Mouse (Mus musculus): Measurements from ENCODE around the gene Tle2. TPM values are rescaled to one million over a fixed set of nuclear protein-coding genes. Genes with fewer than 3 reads are reported as not detected.

Tle2 gene
- total RNA-seq, 2 experiments from 2014 or later = 4.3 to 4.4 TPM

GRCm38 (mm10) chr10:81550257-81550656 lies 24.1 kb upstream of the Tle2 start:
- intact Hi-C loops (cut with DNase I; ENCODE audit: low total_unique reads) = loop anchor here (5.0 kb wide), 1 partner anchor 48 kb away; the partner anchor contains the start of gene S1pr4
- peak; percentile 59 for DNase-seq

- intact Hi-C loops (cut with DNase I; ENCODE audit: low total_unique reads) = loop anchor here (5.0 kb wide), 1 partner anchor 49 kb away; the partner anchor contains the start of gene S1pr4
- DNase-seq = peak; percentile 86
These were observed 22.7 kb upstream of the Tle2 start for GRCm38 (mm10) chr10:81551597-81552102.

- DNase-seq = no peak
These were observed 21.1 kb upstream of the Tle2 start for GRCm38 (mm10) chr10:81553232-81553631.

GRCm38 (mm10) chr10:81553807-81554755 lies 20.3 kb upstream of the Tle2 start:
- DNase-seq = no peak
- intact Hi-C loops (cut with DNase I; ENCODE audit: low total_unique reads) = loop anchor here (5.0 kb wide), 1 partner anchor 52 kb away; the partner anchor contains the start of gene S1pr4

More at GRCm38 (mm10) chr10:81553232-81553631, 21.1 kb upstream of the Tle2 start:
- intact Hi-C loops (cut with DNase I; ENCODE audit: low total_unique reads) = loop anchor here (5.0 kb wide), 1 partner anchor 51 kb away; the partner anchor contains the start of gene S1pr4

- DNase-seq = no peak
- intact Hi-C loops (cut with DNase I; ENCODE audit: low total_unique reads) = no loop called here
These were observed 18.1 kb upstream of the Tle2 start for GRCm38 (mm10) chr10:81556282-81556681.

GRCm38 (mm10) chr10:81557491-81557890 lies 16.9 kb upstream of the Tle2 start:
- intact Hi-C loops (cut with DNase I; ENCODE audit: low total_unique reads) = no loop called here
- DNase-seq = no peak

GRCm38 (mm10) chr10:81559163-81559626 lies 15.2 kb upstream of the Tle2 start, which contains the start of gene Aes:
Gene Aes (plus strand): TSS chr10:81559488.
- peak; percentile 83 for DNase-seq
- intact Hi-C loops (cut with DNase I; ENCODE audit: low total_unique reads) = no loop called here

- intact Hi-C loops (cut with DNase I; ENCODE audit: low total_unique reads) = no loop called here
These were observed 14.5 kb upstream of the Tle2 start for GRCm38 (mm10) chr10:81559627-81560539.

GRCm38 (mm10) chr10:81560719-81561459 lies 13.5 kb upstream of the Tle2 start:
- intact Hi-C loops (cut with DNase I; ENCODE audit: low total_unique reads) = no loop called here
- DNase-seq = no peak

More at GRCm38 (mm10) chr10:81559627-81560539, 14.5 kb upstream of the Tle2 start:
- DNase-seq = peak; percentile 81

GRCm38 (mm10) chr10:81562411-81562810 lies 11.9 kb upstream of the Tle2 start:
- no peak for DNase-seq
- intact Hi-C loops (cut with DNase I; ENCODE audit: low total_unique reads) = no loop called here

GRCm38 (mm10) chr10:81563481-81563880 lies 10.9 kb upstream of the Tle2 start:
- intact Hi-C loops (cut with DNase I; ENCODE audit: low total_unique reads) = no loop called here
- no peak for DNase-seq

GRCm38 (mm10) chr10:81564216-81564615 lies 10.1 kb upstream of the Tle2 start:
- intact Hi-C loops (cut with DNase I; ENCODE audit: low total_unique reads) = no loop called here
- DNase-seq = peak; percentile 77

- intact Hi-C loops (cut with DNase I; ENCODE audit: low total_unique reads) = loop anchor here (5.0 kb wide), 1 partner anchor 38 kb away; the partner anchor contains the start of gene Tle6
- DNase-seq = peak; percentile 64
These were observed 9.6 kb upstream of the Tle2 start for GRCm38 (mm10) chr10:81564734-81565133.

GRCm38 (mm10) chr10:81565257-81566228 lies 8.8 kb upstream of the Tle2 start:
- DNase-seq = no peak
- intact Hi-C loops (cut with DNase I; ENCODE audit: low total_unique reads) = loop anchor here (5.0 kb wide), 1 partner anchor 37 kb away; the partner anchor contains the start of gene Tle6

GRCm38 (mm10) chr10:81568381-81569191 lies 5.8 kb upstream of the Tle2 start:
- DNase-seq = no peak
- intact Hi-C loops (cut with DNase I; ENCODE audit: low total_unique reads) = loop anchor here (5.0 kb wide), 1 partner anchor 34 kb away; the partner anchor contains the start of gene Tle6

- intact Hi-C loops (cut with DNase I; ENCODE audit: low total_unique reads) = loop anchor here (5.0 kb wide), 1 partner anchor 33 kb away; the partner anchor contains the start of gene Tle6
- DNase-seq = no peak
These were observed 4.7 kb upstream of the Tle2 start for GRCm38 (mm10) chr10:81569507-81570237.
